Comparison of ENCODE assay signal across 26 mouse cellular contexts in the genomic region with DNA sequence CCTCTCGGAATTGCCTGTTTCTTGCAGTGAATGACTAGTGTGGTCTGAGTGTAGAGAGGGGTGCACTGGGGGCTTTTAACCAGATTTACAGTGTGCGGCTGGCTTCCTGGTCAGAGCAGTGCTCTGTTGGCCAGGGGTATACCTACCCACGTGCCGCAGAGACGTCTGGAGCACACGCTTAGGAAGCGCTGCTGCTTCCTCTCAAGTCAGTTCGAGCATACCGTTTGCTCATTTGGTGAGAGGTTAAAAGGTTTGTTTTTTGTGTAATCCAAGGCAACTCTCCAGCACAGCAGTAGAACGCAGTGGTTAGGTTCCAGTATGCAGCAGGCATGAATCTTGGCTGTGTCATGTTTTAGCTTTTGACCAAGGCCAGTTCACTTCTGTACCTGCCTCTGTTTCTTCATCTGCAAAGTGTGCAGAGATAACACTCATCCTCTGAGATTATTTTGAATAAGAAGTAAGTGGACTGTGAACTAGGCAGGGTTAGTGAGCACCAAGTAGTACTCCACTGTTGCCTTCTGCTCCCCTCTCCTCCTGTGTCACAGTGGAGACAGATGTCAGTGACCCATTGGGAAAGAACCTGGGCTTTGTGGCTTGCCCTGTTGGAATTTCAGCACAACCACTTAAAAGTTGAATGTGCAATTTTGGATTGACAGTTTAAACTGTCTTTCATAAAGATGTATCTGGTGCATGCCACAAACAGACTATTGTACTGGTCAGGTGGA.
DNase-seq lines count a peak whose midpoint lies in the region; ATAC-seq and TF ChIP-seq lines count a peak whose summit lies in the region.
"Had no signal": no experiment of that assay in that cellular context is flagged by ENCODE, and none has a peak within 500 bp of the region (broad histone marks: within the 10 kb centered on the region; RNA-seq: fewer than 3 reads in every experiment).

No protein-coding gene starts in this region.

- H3K4me1 ChIP-seq in forebrain, embryonic 16.5 days (replicated peaks; ENCODE audit: control insufficient read depth, insufficient read depth, low read length), result peaks cover 23% of the 10 kb centered on the region
- no peaks in the 10 kb centered on the region for H3K4me1 ChIP-seq in forebrain, embryonic 11.5 days (replicated peaks; ENCODE audit: control insufficient read depth, insufficient read depth, low read length)
- H3K4me1 ChIP-seq in liver, adult 2 months (ENCODE audit: control insufficient read depth, insufficient read depth, low read length), result peaks cover 6% of the 10 kb centered on the region; the same call in 1 of the 2 replicates
- peaks cover 2% of the 10 kb centered on the region; the same call in 1 of the 2 replicates for H3K4me1 ChIP-seq in liver, embryonic 11.5 days (replicated peaks; ENCODE audit: control insufficient read depth, insufficient read depth, low read length)

- H3K27me3 ChIP-seq in forebrain, embryonic 16.5 days (replicated peaks; ENCODE audit: control insufficient read depth, insufficient read depth, low read length), result no peaks in the 10 kb centered on the region
- no peaks in the 10 kb centered on the region for H3K27me3 ChIP-seq in forebrain, embryonic 11.5 days (ENCODE audit: control insufficient read depth, insufficient read depth, low read length)
- no peaks in the 10 kb centered on the region for H3K27me3 ChIP-seq in liver, adult 2 months (ENCODE audit: control insufficient read depth, insufficient read depth, low read length)
- no peaks in the 10 kb centered on the region for H3K27me3 ChIP-seq in liver, embryonic 11.5 days (replicated peaks; ENCODE audit: control insufficient read depth, insufficient read depth, low read length)
- H3K27me3 ChIP-seq: limb, embryonic 12.5 days; midbrain, embryonic 15.5 days had no signal

- peak overlapping the region; percentile 20; the same call in 1 of the 2 replicates for H3K27ac ChIP-seq in forebrain, embryonic 16.5 days (ENCODE audit: low read length)
- no peak overlapping the region for H3K27ac ChIP-seq in forebrain, embryonic 11.5 days (ENCODE audit: low read depth, low read length)
- H3K27ac ChIP-seq in liver, adult 2 months (replicated peaks; ENCODE audit: insufficient read depth, low read depth, low read length), result no peak overlapping the region
- no peak overlapping the region for H3K27ac ChIP-seq in liver, embryonic 11.5 days (ENCODE audit: low read depth, low read length)
- H3K27ac ChIP-seq: embryonic facial prominence, embryonic 10.5 days; hindbrain, embryonic 14.5 days; limb, embryonic 12.5 days; liver, embryonic 14.5 days; midbrain, embryonic 15.5 days; stomach, postnatal 0 days had no signal

- DNase-seq in forebrain, embryonic 11.5 days (ENCODE audit: low spot score), result no peak
- DNase-seq in liver, adult 2 months (ENCODE audit: extremely low read depth, low read depth, low spot score), result peak; percentile 76
- DNase-seq in liver, embryonic 11.5 days (ENCODE audit: low spot score), result no peak
- DNase-seq in adipocyte (ENCODE audit: low spot score), result peak; percentile 56
- DNase-seq in adrenal gland, postnatal 25 days, result no peak
- no peak for DNase-seq in T-cell, adult 2 months (ENCODE audit: low spot score)
- DNase-seq: cerebellum, adult 11 months; cerebellum, adult 9-11 months; gastrocnemius, postnatal 25 days; heart, postnatal 36 days; kidney, adult 18-20 months; kidney, postnatal 25 days; layer of hippocampus, postnatal 36 days; lung, embryonic 14.5 days; right cerebral cortex, adult 18-20 months; thymus, adult 2 months; thymus, postnatal 4 days had no signal

- TF ChIP-seq POLR2A in liver, adult 2 months (IDR thresholded peaks at IDR 0.05; ENCODE audit: extremely low read depth, insufficient read depth, low read length), result no peak

- no peak for TF ChIP-seq CTCF in liver, adult 2 months (IDR thresholded peaks at IDR 0.05; ENCODE audit: low read depth, low read length)

- no peaks in the 10 kb centered on the region for H3K9me3 ChIP-seq in forebrain, embryonic 16.5 days (ENCODE audit: control insufficient read depth, low read length)
- no peaks in the 10 kb centered on the region for H3K9me3 ChIP-seq in forebrain, embryonic 11.5 days (ENCODE audit: control insufficient read depth, low read length)
- no peaks in the 10 kb centered on the region for H3K9me3 ChIP-seq in liver, embryonic 11.5 days (ENCODE audit: control insufficient read depth, low read length)
- H3K9me3 ChIP-seq: embryonic facial prominence, embryonic 10.5 days; limb, embryonic 12.5 days; midbrain, embryonic 15.5 days had no signal

- peaks cover 5% of the 10 kb centered on the region; the same call in 1 of the 2 replicates for H3K79me2 ChIP-seq in liver, adult 2 months (ENCODE audit: control insufficient read depth, insufficient read depth, low read length)

- WGBS in forebrain, embryonic 16.5 days, result 73% methylated on average over 10 of the region's 10 CpGs
- 74% methylated on average over 10 of the region's 10 CpGs for WGBS in forebrain, embryonic 11.5 days
- WGBS in liver, adult 2 months, result 42% methylated on average over 10 of the region's 10 CpGs
- 73% methylated on average over 10 of the region's 10 CpGs for WGBS in liver, embryonic 11.5 days

- no peak overlapping the region for H3K4me3 ChIP-seq in forebrain, embryonic 16.5 days (replicated peaks; ENCODE audit: low read length)
- no peak overlapping the region for H3K4me3 ChIP-seq in forebrain, embryonic 11.5 days (ENCODE audit: low read depth, low read length)
- H3K4me3 ChIP-seq in liver, adult 2 months (ENCODE audit: insufficient read depth, low read depth, low read length), result no peak overlapping the region
- no peak overlapping the region for H3K4me3 ChIP-seq in liver, embryonic 11.5 days (ENCODE audit: low read depth, low read length)
- H3K4me3 ChIP-seq: embryonic facial prominence, embryonic 10.5 days; layer of hippocampus, adult 2 months; limb, embryonic 12.5 days; midbrain, embryonic 15.5 days had no signal

- H3K36me3 ChIP-seq in forebrain, embryonic 16.5 days (ENCODE audit: control insufficient read depth, insufficient read depth), result no peaks in the 10 kb centered on the region
- no peaks in the 10 kb centered on the region for H3K36me3 ChIP-seq in forebrain, embryonic 11.5 days (ENCODE audit: control insufficient read depth, insufficient read depth, low read length)
- no peaks in the 10 kb centered on the region for H3K36me3 ChIP-seq in liver, adult 2 months (ENCODE audit: control insufficient read depth, insufficient read depth, low read length)
- no peaks in the 10 kb centered on the region for H3K36me3 ChIP-seq in liver, embryonic 11.5 days (ENCODE audit: control insufficient read depth, insufficient read depth, low read length)
- H3K36me3 ChIP-seq: limb, embryonic 12.5 days; midbrain, embryonic 15.5 days had no signal

- ATAC-seq in forebrain, embryonic 16.5 days, result no peak
- ATAC-seq in forebrain, embryonic 11.5 days (replicated peaks; ENCODE audit: low FRiP score), result no peak
- no peak for ATAC-seq in liver, embryonic 11.5 days (replicated peaks; ENCODE audit: low FRiP score)
- ATAC-seq: inflammation-experienced regulatory T-cells, adult 6 months; midbrain, embryonic 15.5 days had no signal

- no peak overlapping the region for H3K9ac ChIP-seq in forebrain, embryonic 16.5 days (replicated peaks; ENCODE audit: low read depth, low read length)
- H3K9ac ChIP-seq in forebrain, embryonic 11.5 days (ENCODE audit: low read length), result no peak overlapping the region
- no peak overlapping the region for H3K9ac ChIP-seq in liver, adult 2 months (ENCODE audit: low read depth, low read length)
- no peak overlapping the region for H3K9ac ChIP-seq in liver, embryonic 11.5 days (ENCODE audit: low read depth, low read length)
- H3K9ac ChIP-seq: hindbrain, embryonic 14.5 days; limb, embryonic 12.5 days; liver, embryonic 14.5 days; lung, embryonic 14.5 days; midbrain, embryonic 15.5 days had no signal

- H3K4me2 ChIP-seq in forebrain, embryonic 16.5 days (ENCODE audit: low read length), result no peak overlapping the region
- no peak overlapping the region for H3K4me2 ChIP-seq in forebrain, embryonic 11.5 days (ENCODE audit: low read depth, low read length, severe bottlenecking)
- H3K4me2 ChIP-seq in liver, embryonic 11.5 days, result no peak overlapping the region
- H3K4me2 ChIP-seq: hindbrain, embryonic 14.5 days; limb, embryonic 12.5 days; lung, embryonic 14.5 days; midbrain, embryonic 15.5 days had no signal

Comparison
In these comparisons a context has a peak if more than half of its experiments do, and no peak if none do; other contexts are left out.
1. DNase-seq: peak in liver, adult 2 months (single experiment) and adipocyte (single experiment); none in forebrain, embryonic 11.5 days (single experiment), liver, embryonic 11.5 days (single experiment), adrenal gland, postnatal 25 days (single experiment) and T-cell, adult 2 months (single experiment).